ENCODE assay signal across 8 mouse cellular contexts in genomic region chr10:93540431-93541210, GRCm38 (mm10). TPM values are rescaled to one million over a fixed set of nuclear protein-coding genes. Genes with fewer than 3 reads are reported as not detected.
A peak's percentile ranks its signal among the peaks of the same experiment; 100 is the strongest.
DNase-seq lines count a peak whose midpoint lies in the region; ATAC-seq lines count a peak whose summit lies in the region.

Ccdc38 (plus strand) TSS chr10:93540632.

- DNase-seq in kidney, adult 9 months = no peak
- no peak for DNase-seq in hindbrain, embryonic 11.5 days (ENCODE audit: low spot score)
- peak; percentile 4 for DNase-seq in lung, postnatal 14 days
- DNase-seq in cerebellum, postnatal 4 days (ENCODE audit: low spot score in 2 of 2) = no peak
- DNase-seq in layer of hippocampus, postnatal 14 days (ENCODE audit: low spot score in 2 of 2) = no peak

- H3K9ac ChIP-seq in kidney, embryonic 14.5 days (ENCODE audit: low read depth, low read length) = peak within 1 kb of the TSS; percentile 37; the same call in 1 of the 2 replicates
- H3K9ac ChIP-seq in hindbrain, embryonic 11.5 days (ENCODE audit: low read depth, low read length) = peak within 1 kb of the TSS; percentile 33; the same call in 1 of the 2 replicates
- H3K9ac ChIP-seq in stomach, embryonic 16.5 days (ENCODE audit: low read length) = peak within 1 kb of the TSS; percentile 61

- H3K4me1 ChIP-seq in kidney, embryonic 14.5 days (ENCODE audit: control insufficient read depth, insufficient read depth, low read length) = peaks cover 12% of the 10 kb centered on the region
- no peaks in the 10 kb centered on the region for H3K4me1 ChIP-seq in hindbrain, embryonic 11.5 days (replicated peaks; ENCODE audit: control insufficient read depth, insufficient read depth, low read length)
- H3K4me1 ChIP-seq in stomach, embryonic 16.5 days (ENCODE audit: control insufficient read depth, insufficient read depth, low read length) = peaks cover 8% of the 10 kb centered on the region

- H3K27me3 ChIP-seq in kidney, embryonic 14.5 days (ENCODE audit: control insufficient read depth, insufficient read depth, low read length) = no peaks in the 10 kb centered on the region; the same call in 1 of the 2 replicates
- H3K27me3 ChIP-seq in hindbrain, embryonic 11.5 days (ENCODE audit: control insufficient read depth, insufficient read depth, low read length) = no peaks in the 10 kb centered on the region
- H3K27me3 ChIP-seq in stomach, embryonic 16.5 days (ENCODE audit: control insufficient read depth, insufficient read depth, low read length) = no peaks in the 10 kb centered on the region; the same call in 1 of the 2 replicates

- H3K36me3 ChIP-seq in kidney, embryonic 14.5 days (ENCODE audit: control insufficient read depth, insufficient read depth, low read length) = no peaks in the 10 kb centered on the region
- no peaks in the 10 kb centered on the region for H3K36me3 ChIP-seq in hindbrain, embryonic 11.5 days (ENCODE audit: control insufficient read depth, insufficient read depth, low read length)
- H3K36me3 ChIP-seq in stomach, embryonic 16.5 days (ENCODE audit: control insufficient read depth, insufficient read depth, low read length) = no peaks in the 10 kb centered on the region

- no peak within 1 kb of the TSS for H3K27ac ChIP-seq in kidney, embryonic 14.5 days (ENCODE audit: low read depth, low read length)
- no peak within 1 kb of the TSS for H3K27ac ChIP-seq in hindbrain, embryonic 11.5 days (ENCODE audit: low read depth, low read length)
- no peak within 1 kb of the TSS for H3K27ac ChIP-seq in stomach, embryonic 16.5 days (ENCODE audit: low read length)

- H3K4me2 ChIP-seq in kidney, embryonic 14.5 days (replicated peaks; ENCODE audit: low read depth, low read length) = peak within 1 kb of the TSS; percentile 78
- H3K4me2 ChIP-seq in hindbrain, embryonic 11.5 days (replicated peaks; ENCODE audit: low read depth, low read length) = peak within 1 kb of the TSS; percentile 73
- peak within 1 kb of the TSS; percentile 72 for H3K4me2 ChIP-seq in stomach, embryonic 16.5 days (ENCODE audit: low read depth, low read length)

- 74% methylated on average over 17 of the region's 17 CpGs for WGBS in kidney, embryonic 14.5 days
- WGBS in hindbrain, embryonic 11.5 days = 71% methylated on average over 17 of the region's 17 CpGs
- WGBS in stomach, embryonic 16.5 days = 53% methylated on average over 17 of the region's 17 CpGs

- peak within 1 kb of the TSS; percentile 40 for H3K4me3 ChIP-seq in kidney, embryonic 14.5 days (ENCODE audit: low read length)
- peak within 1 kb of the TSS; percentile 28 for H3K4me3 ChIP-seq in hindbrain, embryonic 11.5 days (ENCODE audit: low read depth, low read length)
- peak within 1 kb of the TSS; percentile 48 for H3K4me3 ChIP-seq in stomach, embryonic 16.5 days (replicated peaks; ENCODE audit: low read length)

- H3K9me3 ChIP-seq in kidney, embryonic 14.5 days (ENCODE audit: control insufficient read depth, low read length) = no peaks in the 10 kb centered on the region
- H3K9me3 ChIP-seq in hindbrain, embryonic 11.5 days (ENCODE audit: control insufficient read depth, low read length) = no peaks in the 10 kb centered on the region
- no peaks in the 10 kb centered on the region for H3K9me3 ChIP-seq in stomach, embryonic 16.5 days (replicated peaks; ENCODE audit: control insufficient read depth, low read length)

- ATAC-seq in kidney, embryonic 14.5 days (ENCODE audit: low FRiP score, low TSS enrichment) = no peak
- peak; percentile 24 for ATAC-seq in activated CD4-positive, CD25-positive, alpha-beta regulatory T cell, adult 4 months
- ATAC-seq in hindbrain, embryonic 11.5 days (ENCODE audit: low FRiP score) = peak; percentile 19; the same call in 1 of the 2 replicates
- peak; percentile 4; the same call in 1 of the 2 replicates for ATAC-seq in stomach, embryonic 16.5 days (ENCODE audit: insufficient read depth, low FRiP score)

RNA-seq across cellular contexts. Expression of gene Ccdc38, which starts in this region (rescaled TPM):
- 0.28 and 0.49 TPM in 2 replicates for polyA plus RNA-seq in kidney, embryonic 14.5 days (2014; fragmentation: Nextera tagmentation; extraction: Ambion mirVana)
- 1 to 10 TPM; 1.5 to 4.2 TPM for polyA plus RNA-seq in activated CD4-positive, CD25-positive, alpha-beta regulatory T cell, adult 4 months (2017; shearing (Covaris generic))
- 0.31 and 0.51 TPM in 2 replicates for polyA plus RNA-seq in hindbrain, embryonic 11.5 days (2014; fragmentation: Nextera tagmentation; extraction: Ambion mirVana)
- 0.25 and 0.35 TPM in 2 replicates for polyA plus RNA-seq in stomach, embryonic 16.5 days (2015; fragmentation: Nextera tagmentation; extraction: Ambion mirVana)
- total RNA-seq in layer of hippocampus, postnatal 14 days (2021) = not detected

Comparison
In these comparisons a context has a peak if more than half of its experiments do, and no peak if none do; other contexts are left out.
1. Peak in ATAC-seq, H3K4me3 ChIP-seq, H3K9ac ChIP-seq and H3K4me2 ChIP-seq in hindbrain, embryonic 11.5 days; RNA of the gene not detected or under 1 TPM.
2. Peak in ATAC-seq, H3K4me3 ChIP-seq, H3K9ac ChIP-seq and H3K4me2 ChIP-seq in stomach, embryonic 16.5 days; RNA of the gene not detected or under 1 TPM.